Mouse (Mus musculus) CD4-positive helper T cell, adult 2 months (primary cell): Measurements from ENCODE around the gene Pde4b.

Experiments
- DNase-seq: peaks from one replicate; pipeline ENCODE4 v3.0.0-alpha.2; 2012; ENCODE audit warnings: low read depth, missing footprints, low spot score

Pde4b gene

GRCm38 (mm10) chr4:102655331-102655730 lies 568.0 kb downstream of the Pde4b start:
- DNase-seq = no peak

DNA sequence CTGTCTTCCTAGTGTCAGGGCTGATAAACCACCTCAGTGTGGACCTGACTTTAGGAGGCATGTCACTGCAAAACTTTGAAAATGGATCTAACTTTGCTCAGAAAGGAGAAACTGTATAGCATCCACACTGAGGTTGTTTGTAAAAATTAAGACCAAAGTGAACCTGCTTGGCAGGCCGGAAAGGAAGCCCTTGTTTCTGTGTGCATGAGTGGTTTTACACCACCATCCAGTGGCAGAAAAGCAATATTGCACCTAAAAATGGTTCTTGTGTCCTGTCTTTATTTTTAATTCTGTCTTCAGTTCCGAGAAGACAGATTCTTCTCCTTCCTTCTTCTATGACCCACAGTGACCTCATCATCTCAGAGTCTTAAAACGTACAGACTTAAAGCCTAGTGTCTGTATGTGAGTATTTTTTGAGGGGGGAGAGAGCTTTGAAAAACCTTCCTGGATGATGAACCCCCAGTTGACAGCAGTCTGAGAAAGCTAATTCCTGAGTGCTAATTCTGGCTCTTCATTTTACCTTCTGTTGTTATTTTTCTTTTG lies 569.2 kb downstream of the Pde4b start:
- DNase-seq = peak; percentile 76
